Mouse (Mus musculus) myocyte (in vitro differentiated cells): ENCODE data around the gene Slc38a1.

ENCODE experiments used
- CEBPB ChIP-seq: IDR thresholded peaks from 2 replicates; pipeline ENCODE4 v1.6.1; 2011; ENCODE audit warnings: mild to moderate bottlenecking, moderate library complexity; ENCODE audit not compliant: poor library complexity, insufficient read depth, severe bottlenecking
- E2F4 ChIP-seq: IDR thresholded peaks from one replicate; pipeline ENCODE4 v1.6.1; 2011; ENCODE audit warnings: mild to moderate bottlenecking, control low read depth, moderate library complexity; ENCODE audit not compliant: insufficient read depth
- MAX ChIP-seq: IDR thresholded peaks from one replicate; pipeline ENCODE4 v1.6.1; 2011; ENCODE audit warnings: low read depth, mild to moderate bottlenecking, control low read depth
- MYOD1 ChIP-seq, 3 experiments: IDR thresholded peaks; one replicate each; pipeline ENCODE4 v1.6.1; 2011; ENCODE audit warnings: control low read depth in 2 of 3, low read depth in 2 of 3, mild to moderate bottlenecking in 2 of 3, moderate library complexity in 1 of 3; ENCODE audit not compliant: insufficient read length in 2 of 3, control insufficient read depth in 1 of 3
- POLR2A ChIP-seq: IDR thresholded peaks from one replicate; pipeline ENCODE4 v1.6.1; 2011; ENCODE audit warnings: low read depth, mild to moderate bottlenecking, control low read depth, moderate library complexity; ENCODE audit not compliant: insufficient read length
- POLR2AphosphoS2 ChIP-seq: IDR thresholded peaks from one replicate; pipeline ENCODE4 v1.6.1; 2011; ENCODE audit warnings: low read depth, control low read depth; ENCODE audit not compliant: insufficient read length
- REST ChIP-seq: IDR thresholded peaks from one replicate; pipeline ENCODE4 v1.6.1; 2011; ENCODE audit warnings: mild to moderate bottlenecking, control low read depth, moderate library complexity; ENCODE audit not compliant: insufficient read depth, insufficient read length
- TCF12 ChIP-seq: IDR thresholded peaks from one replicate; pipeline ENCODE4 v1.6.1; 2011; ENCODE audit warnings: mild to moderate bottlenecking, control low read depth; ENCODE audit not compliant: poor library complexity, insufficient read depth, severe bottlenecking
- USF1 ChIP-seq: IDR thresholded peaks from one replicate; pipeline ENCODE4 v1.6.1; 2011; ENCODE audit warnings: low read depth, mild to moderate bottlenecking, control low read depth, moderate library complexity

- TF ChIP-seq USF1, result no peak
- no peak for TF ChIP-seq CEBPB
- no peak for TF ChIP-seq POLR2A
- TF ChIP-seq MYOD1 (IDR thresholded peaks at IDR 0.05; ENCODE audit: control insufficient read depth in 1 of 3, insufficient read length in 2 of 3, low read depth in 2 of 3), result no peak
- TF ChIP-seq REST, result no peak
- TF ChIP-seq TCF12, result no peak
- TF ChIP-seq MAX, result no peak
- TF ChIP-seq POLR2AphosphoS2, result no peak
- TF ChIP-seq E2F4, result no peak
These were observed 4.7 kb upstream of the Slc38a1 start for GRCm38 (mm10) chr15:96647376-96647775.
